Mouse (Mus musculus): Measurements from ENCODE around the gene Tmem169. TPM values are rescaled to one million over a fixed set of nuclear protein-coding genes. Genes with fewer than 3 reads are reported as not detected.

The Tmem169 gene
- polyA plus RNA-seq, 1 experiment from 2014 or later = 3.4 TPM

DNA sequence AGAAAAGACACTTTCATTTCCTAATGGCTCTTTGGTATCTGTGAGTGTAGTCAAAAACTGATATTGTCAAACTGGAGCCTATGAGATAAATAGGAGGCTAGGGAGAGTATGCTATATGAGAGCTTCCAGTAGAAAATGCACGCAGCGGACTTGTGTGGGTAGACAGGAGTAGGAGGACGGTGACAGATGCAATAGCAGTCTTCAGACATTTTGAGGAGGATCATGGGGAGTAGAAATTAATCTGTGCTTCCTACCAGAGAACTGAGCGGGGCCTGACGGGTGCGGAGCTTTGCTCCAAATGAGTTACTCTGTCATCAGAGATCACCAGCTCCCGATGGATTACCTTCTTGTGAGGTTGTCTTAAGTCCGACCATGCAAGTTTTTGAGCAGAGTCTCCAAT lies 52.6 kb downstream of the Tmem169 start:
- 88% methylated on average over 8 of the region's 8 CpGs for WGBS
- Histone ChIP-seq H3K4me2 (ENCODE audit: low read depth, low read length) (no peak overlapping the region), H3K27ac (ENCODE audit: low read length) (no peak overlapping the region)

DNA sequence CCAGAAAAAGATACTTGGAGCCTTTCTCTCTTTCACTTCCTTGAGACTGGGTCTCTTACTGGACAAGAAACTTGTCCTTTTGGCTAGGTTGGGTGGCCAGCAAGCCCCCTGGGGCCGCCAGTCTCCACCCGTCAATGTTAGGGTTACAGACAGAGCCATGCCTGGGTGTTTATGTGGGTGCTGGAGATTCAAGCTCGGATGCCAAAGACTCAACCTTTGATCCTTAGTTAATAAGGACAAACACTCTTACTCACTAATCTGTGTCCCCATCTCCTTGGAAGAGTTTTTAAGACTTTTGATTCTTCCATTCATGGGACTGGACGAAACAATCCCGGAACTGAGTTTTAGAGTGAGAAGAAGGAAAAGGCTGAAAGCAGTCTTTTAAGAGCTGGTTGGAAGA lies 54.2 kb downstream of the Tmem169 start:
- Histone ChIP-seq H3K27me3 (ENCODE audit: control insufficient read depth, insufficient read depth, low read length) (no peaks in the 10 kb centered on the region), H3K27ac (ENCODE audit: low read length) (no peak overlapping the region), H3K4me2 (ENCODE audit: low read depth, low read length) (no peak overlapping the region), H3K36me3 (ENCODE audit: control insufficient read depth, insufficient read depth) (peaks cover 18% of the 10 kb centered on the region), H3K9me3 (replicated peaks; ENCODE audit: control insufficient read depth, low read length) (no peaks in the 10 kb centered on the region), H3K4me3 (ENCODE audit: low read length) (no peak overlapping the region), H3K4me1 (ENCODE audit: control insufficient read depth, insufficient read depth, low read length) (no peaks in the 10 kb centered on the region), H3K9ac (ENCODE audit: low read length) (no peak overlapping the region)
- WGBS = 87% methylated on average over 5 of the region's 5 CpGs
- no peak for ATAC-seq (replicated peaks; ENCODE audit: extremely low read depth, insufficient read depth, low FRiP score)

More for the DNA sequence above, 52.6 kb downstream of the Tmem169 start:
- Histone ChIP-seq H3K4me3 (ENCODE audit: low read length) (no peak overlapping the region), H3K9ac (ENCODE audit: low read length) (no peak overlapping the region), H3K9me3 (replicated peaks; ENCODE audit: control insufficient read depth, low read length) (no peaks in the 10 kb centered on the region), H3K36me3 (ENCODE audit: control insufficient read depth, insufficient read depth) (peaks cover 17% of the 10 kb centered on the region), H3K4me1 (ENCODE audit: control insufficient read depth, insufficient read depth, low read length) (no peaks in the 10 kb centered on the region), H3K27me3 (ENCODE audit: control insufficient read depth, insufficient read depth, low read length) (no peaks in the 10 kb centered on the region)
- no peak for ATAC-seq (replicated peaks; ENCODE audit: extremely low read depth, insufficient read depth, low FRiP score)

DNA sequence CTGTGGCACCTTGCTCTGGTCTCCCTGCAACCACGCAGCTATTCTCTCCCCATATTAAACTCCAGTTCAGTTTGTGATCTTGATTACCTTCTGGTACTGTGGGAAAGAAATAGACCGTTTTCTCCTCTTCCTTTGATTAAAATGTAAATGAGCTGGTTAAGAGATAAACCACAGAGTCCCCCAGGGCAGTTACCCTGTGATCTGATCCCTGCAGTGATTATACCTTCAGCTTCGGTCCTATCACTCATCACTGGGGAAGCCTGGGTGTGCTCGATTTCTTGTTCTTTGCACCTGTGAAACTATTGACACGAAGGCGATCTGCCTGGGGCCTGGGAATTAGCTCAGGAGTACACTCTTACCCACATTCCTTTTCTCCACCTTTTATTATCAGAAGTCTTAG lies 63.7 kb downstream of the Tmem169 start:
- Histone ChIP-seq H3K27ac (ENCODE audit: low read length) (no peak overlapping the region), H3K9me3 (replicated peaks; ENCODE audit: control insufficient read depth, low read length) (no peaks in the 10 kb centered on the region), H3K4me3 (ENCODE audit: low read length) (no peak overlapping the region), H3K27me3 (ENCODE audit: control insufficient read depth, insufficient read depth, low read length) (no peaks in the 10 kb centered on the region), H3K36me3 (ENCODE audit: control insufficient read depth, insufficient read depth) (peaks cover 7% of the 10 kb centered on the region; the same call in 1 of the 2 replicates), H3K4me2 (ENCODE audit: low read depth, low read length) (no peak overlapping the region), H3K9ac (ENCODE audit: low read length) (no peak overlapping the region), H3K4me1 (ENCODE audit: control insufficient read depth, insufficient read depth, low read length) (no peaks in the 10 kb centered on the region)
- ATAC-seq (replicated peaks; ENCODE audit: extremely low read depth, insufficient read depth, low FRiP score) = no peak
- WGBS = 75% methylated on average over 6 of the region's 6 CpGs

Other genes with a start within 250 kb of the Tmem169 start
- gene Mreg, start 72.1 kb upstream of the Tmem169 start, polyA plus RNA-seq (2015; fragmentation: Nextera tagmentation; extraction: Ambion mirVana) = 9.5 and 18.8 TPM in 2 replicates
- 22.9 and 23.4 TPM in 2 replicates for gene Pecr, start 55 bp upstream of the Tmem169 start, polyA plus RNA-seq (2015; fragmentation: Nextera tagmentation; extraction: Ambion mirVana)
- gene Xrcc5, start 23.1 kb downstream of the Tmem169 start, polyA plus RNA-seq (2015; fragmentation: Nextera tagmentation; extraction: Ambion mirVana) = 19.6 and 23.4 TPM in 2 replicates